Mouse (Mus musculus) midbrain, embryonic 14.5 days (tissue): ENCODE measurements around the gene Prok1. TPM values are rescaled to one million over a fixed set of nuclear protein-coding genes. Genes with fewer than 3 reads are reported as not detected.
A peak's percentile ranks its signal among the peaks of the same experiment; 100 is the strongest.

Experiments
- ATAC-seq: fragments of 200-750 bp; cut with Nextera tagmentation; 2 replicates; pipeline ENCODE4 v1.8.0; 2017; ENCODE audit warnings: moderate number of reproducible peaks, moderate library complexity; ENCODE audit not compliant: low FRiP score, low TSS enrichment
- DNase-seq: peaks from one replicate; pipeline ENCODE4 v3.0.0-alpha.2; 2015
- H3K27ac ChIP-seq: fragments of 300-500 bp; sonication (generic); replicated peaks from 2 replicates; pipeline ENCODE4 v1.5.1; 2014; ENCODE audit warnings: mild to moderate bottlenecking, low read depth, low read length, moderate library complexity
- H3K27me3 ChIP-seq: fragments of 300-500 bp; sonication (generic); 2 replicates; pipeline ENCODE4 v1.6.1; 2014; ENCODE audit warnings: low read length, control low read depth, mixed read lengths; ENCODE audit not compliant: control insufficient read depth, insufficient read depth
- H3K36me3 ChIP-seq: fragments of 300-500 bp; sonication (generic); 2 replicates; pipeline ENCODE4 v1.6.1; 2014; ENCODE audit warnings: low read length, control low read depth; ENCODE audit not compliant: control insufficient read depth, insufficient read depth
- H3K4me1 ChIP-seq: fragments of 300-500 bp; sonication (generic); 2 replicates; pipeline ENCODE4 v1.6.1; 2014; ENCODE audit warnings: mild to moderate bottlenecking, antibody characterized with exemption, low read length, control low read depth; ENCODE audit not compliant: control insufficient read depth, insufficient read depth
- H3K4me2 ChIP-seq: fragments of 300-500 bp; sonication (generic); 2 replicates; pipeline ENCODE4 v1.6.1; 2014; ENCODE audit warnings: mild to moderate bottlenecking, low read length, moderate library complexity
- H3K4me3 ChIP-seq: fragments of 300-500 bp; sonication (generic); replicated peaks from 2 replicates; pipeline ENCODE4 v1.5.1; 2014; ENCODE audit warnings: low read depth, low read length
- H3K9ac ChIP-seq: fragments of 300-500 bp; sonication (generic); replicated peaks from 2 replicates; pipeline ENCODE4 v1.6.1; 2014; ENCODE audit warnings: mild to moderate bottlenecking, low read length, moderate library complexity
- H3K9me3 ChIP-seq: fragments of 300-500 bp; sonication (generic); 2 replicates; pipeline ENCODE4 v1.6.1; 2016; ENCODE audit warnings: low read length, control low read depth, mixed read lengths; ENCODE audit not compliant: control insufficient read depth
- WGBS: fragments of 180-500 bp; shearing (Covaris S2); extraction: QIAGEN DNeasy Blood & Tissue Kit; methylation state at CpG from one replicate; pipeline ENCODE4 v1.1.7; 2014; 5-methylcytosine and 5-hydroxymethylcytosine counted together
- polyA plus RNA-seq: library from polyadenylated mRNA; unstranded; fragments of >200 nt; fragmentation: Nextera tagmentation; extraction: Ambion mirVana; gene quantifications from 2 replicates; pipeline ENCODE4 v1.2.1, GENCODE M21; 2014

Gene Prok1
- 0.12 and 0.16 TPM in 2 replicates for polyA plus RNA-seq

GRCm38 (mm10) chr3:107239607-107240006, at the start of gene Prok1:
TSS of gene Prok1 (minus strand) at chr3:107239707.
- 88% methylated on average over 9 of the region's 9 CpGs for WGBS

GRCm38 (mm10) chr3:107287346-107287745, 47.8 kb upstream of the Prok1 start:
- H3K4me2 ChIP-seq = no peak overlapping the region
- no peaks in the 10 kb centered on the region for H3K9me3 ChIP-seq
- H3K9ac ChIP-seq = no peak overlapping the region
- DNase-seq (no peak), ATAC-seq (no peak)
- H3K4me3 ChIP-seq = no peak overlapping the region
- peaks cover 15% of the 10 kb centered on the region for H3K36me3 ChIP-seq
- H3K27ac ChIP-seq = no peak overlapping the region
- H3K4me1 ChIP-seq = no peaks in the 10 kb centered on the region
- no peaks in the 10 kb centered on the region for H3K27me3 ChIP-seq

More at GRCm38 (mm10) chr3:107239607-107240006, at the start of gene Prok1:
- Histone ChIP-seq H3K9me3 (no peaks in the 10 kb centered on the region), H3K4me2 (no peak within 1 kb of the TSS), H3K4me3 (no peak within 1 kb of the TSS), H3K27ac (no peak within 1 kb of the TSS), H3K27me3 (no peaks in the 10 kb centered on the region), H3K36me3 (no peaks in the 10 kb centered on the region), H3K9ac (no peak within 1 kb of the TSS), H3K4me1 (0 out of 2 replicates have a peak, but pooled peaks cover 6% of the 10 kb centered on the region)
- ATAC-seq = no peak
- DNase-seq = no peak

- H3K9me3 ChIP-seq = no peaks in the 10 kb centered on the region
- no peak overlapping the region for H3K4me3 ChIP-seq
- no peak overlapping the region for H3K9ac ChIP-seq
- ATAC-seq (no peak), DNase-seq (no peak)
- H3K4me1 ChIP-seq = no peaks in the 10 kb centered on the region
- 85% methylated on average over 2 of the region's 2 CpGs for WGBS
- no peak overlapping the region for H3K4me2 ChIP-seq
- H3K36me3 ChIP-seq = peaks cover 18% of the 10 kb centered on the region
- H3K27me3 ChIP-seq = no peaks in the 10 kb centered on the region
- H3K27ac ChIP-seq = no peak overlapping the region
Observed at GRCm38 (mm10) chr3:107286123-107286522, 46.6 kb upstream of the Prok1 start.

GRCm38 (mm10) chr3:107278479-107279269, 39.2 kb upstream of the Prok1 start, which contains the start of gene Lamtor5:
TSS of gene Lamtor5 (plus strand) at chr3:107278858.
- H3K36me3 ChIP-seq = peaks cover 12% of the 10 kb centered on the region
- no peaks in the 10 kb centered on the region for H3K9me3 ChIP-seq
- peaks cover 11% of the 10 kb centered on the region; the same call in 1 of the 2 replicates for H3K4me1 ChIP-seq
- H3K27me3 ChIP-seq = no peaks in the 10 kb centered on the region
- ATAC-seq (peak; percentile 90), DNase-seq (peak; percentile 96)
- 3% methylated on average over 43 of the region's 43 CpGs for WGBS
- H3K9ac ChIP-seq = peak within 1 kb of the TSS; percentile 75
- H3K4me2 ChIP-seq = peak within 1 kb of the TSS; percentile 81
- no peak within 1 kb of the TSS for H3K27ac ChIP-seq
- peak within 1 kb of the TSS; percentile 80 for H3K4me3 ChIP-seq

- no peaks in the 10 kb centered on the region for H3K27me3 ChIP-seq
- H3K4me3 ChIP-seq = no peak overlapping the region
- 91% methylated on average over 3 of the region's 3 CpGs for WGBS
- ATAC-seq (no peak), DNase-seq (no peak)
- H3K4me1 ChIP-seq = peaks cover 11% of the 10 kb centered on the region; the same call in 1 of the 2 replicates
- H3K4me2 ChIP-seq = no peak overlapping the region
- H3K9ac ChIP-seq = no peak overlapping the region
- no peak overlapping the region for H3K27ac ChIP-seq
- H3K36me3 ChIP-seq = no peaks in the 10 kb centered on the region
- H3K9me3 ChIP-seq = no peaks in the 10 kb centered on the region
Observed at GRCm38 (mm10) chr3:107276626-107277025, 37.1 kb upstream of the Prok1 start.

GRCm38 (mm10) chr3:107275996-107276395, 36.5 kb upstream of the Prok1 start:
- DNase-seq = no peak

GRCm38 (mm10) chr3:107275351-107275750, 35.8 kb upstream of the Prok1 start:
- WGBS = 59% methylated on average over 5 of the region's 5 CpGs
- Histone ChIP-seq H3K4me2 (no peak overlapping the region), H3K9me3 (no peaks in the 10 kb centered on the region), H3K9ac (no peak overlapping the region), H3K36me3 (no peaks in the 10 kb centered on the region), H3K4me1 (peaks cover 11% of the 10 kb centered on the region; the same call in 1 of the 2 replicates), H3K4me3 (no peak overlapping the region), H3K27me3 (no peaks in the 10 kb centered on the region), H3K27ac (no peak overlapping the region)
- DNase-seq (no peak), ATAC-seq (no peak)

More at GRCm38 (mm10) chr3:107275996-107276395, 36.5 kb upstream of the Prok1 start:
- H3K9ac ChIP-seq = no peak overlapping the region
- H3K27ac ChIP-seq = no peak overlapping the region
- H3K4me1 ChIP-seq = peaks cover 11% of the 10 kb centered on the region; the same call in 1 of the 2 replicates
- H3K4me3 ChIP-seq = no peak overlapping the region
- WGBS = 61% methylated on average over 4 of the region's 4 CpGs
- H3K27me3 ChIP-seq = no peaks in the 10 kb centered on the region
- H3K36me3 ChIP-seq = no peaks in the 10 kb centered on the region
- no peak for ATAC-seq
- H3K4me2 ChIP-seq = no peak overlapping the region
- H3K9me3 ChIP-seq = no peaks in the 10 kb centered on the region

GRCm38 (mm10) chr3:107273820-107274219, 34.3 kb upstream of the Prok1 start:
- 11% methylated on average over 3 of the region's 3 CpGs for WGBS
- Histone ChIP-seq H3K9me3 (no peaks in the 10 kb centered on the region), H3K4me1 (0 out of 2 replicates have a peak, but pooled peaks cover 4% of the 10 kb centered on the region), H3K9ac (no peak overlapping the region), H3K36me3 (no peaks in the 10 kb centered on the region), H3K27ac (no peak overlapping the region), H3K27me3 (no peaks in the 10 kb centered on the region), H3K4me2 (no peak overlapping the region), H3K4me3 (no peak overlapping the region)
- ATAC-seq (peak; percentile 71), DNase-seq (peak; percentile 87)

GRCm38 (mm10) chr3:107272433-107272832, 32.9 kb upstream of the Prok1 start:
- Histone ChIP-seq H3K27me3 (no peaks in the 10 kb centered on the region), H3K27ac (no peak overlapping the region), H3K9me3 (no peaks in the 10 kb centered on the region), H3K36me3 (no peaks in the 10 kb centered on the region), H3K4me2 (no peak overlapping the region), H3K9ac (no peak overlapping the region), H3K4me3 (no peak overlapping the region), H3K4me1 (no peaks in the 10 kb centered on the region)
- WGBS = 89% methylated on average over 3 of the region's 3 CpGs
- DNase-seq = no peak
- ATAC-seq = no peak
